8 mouse cellular contexts compared by ENCODE assay signal in the genomic region with DNA sequence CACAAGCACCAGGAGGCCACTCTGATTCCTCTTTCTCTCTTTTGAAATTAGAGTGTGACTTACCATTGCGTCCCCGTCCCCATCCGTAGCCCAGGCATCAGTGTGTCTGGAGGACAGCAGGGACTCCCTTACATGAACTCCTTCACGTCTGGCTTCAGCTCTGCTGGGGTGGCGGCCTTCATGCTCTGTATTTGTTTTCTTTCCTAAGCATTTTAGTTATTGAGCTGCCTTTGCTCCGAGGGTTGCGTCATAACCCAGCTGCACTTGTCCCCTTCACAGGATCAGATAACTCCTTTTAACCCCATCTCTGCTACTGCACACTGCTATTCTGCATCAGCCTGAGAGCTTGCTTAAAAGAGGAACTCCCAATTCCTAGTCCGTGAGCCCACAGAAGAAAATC. TPM values are rescaled to one million over a fixed set of nuclear protein-coding genes. Genes with fewer than 3 reads are reported as not detected.
A peak's percentile ranks its signal among the peaks of the same experiment; 100 is the strongest.
DNase-seq lines count a peak whose midpoint lies in the region; ATAC-seq lines count a peak whose summit lies in the region.

No protein-coding gene starts in this region.

- peak; percentile 93 for DNase-seq in heart, adult 11 months
- no peak for DNase-seq in heart, postnatal 25 days (ENCODE audit: low spot score)
- DNase-seq in adrenal gland, postnatal 10 days: peak; percentile 67
- DNase-seq in kidney, postnatal 14 days: peak; percentile 28
- DNase-seq in ovary, postnatal 14 days (ENCODE audit: low spot score): no peak
- DNase-seq in left cerebral cortex, postnatal 25 days (ENCODE audit: low spot score in 2 of 2): no peak

- ATAC-seq in neutrophil, adult 5-6 weeks (ENCODE audit: extremely low read depth, insufficient number of reproducible peaks, low FRiP score, poor library complexity, severe bottlenecking): peak; percentile 45; the same call in 1 of the 2 replicates
- ATAC-seq in frontal cortex, adult (ENCODE audit: low TSS enrichment): no peak

- intact Hi-C loops in heart, postnatal 25 days (cut with DNase I): no loop called here
- intact Hi-C loops in left cerebral cortex, postnatal 25 days (cut with DNase I): no loop called here

RNA-seq across cellular contexts. Expression of a gene that starts 23.0 kb away (rescaled TPM):
- total RNA-seq in heart, postnatal 25 days (2021): 1 to 10 TPM; 3.6 to 4.2 TPM
- total RNA-seq in adrenal gland, postnatal 10 days (2021): 10 to 100 TPM; 10.7 to 11.4 TPM
- 1.2 and 1.3 TPM in 2 replicates for total RNA-seq in neutrophil, adult 5-6 weeks (2017)
- total RNA-seq in left cerebral cortex, postnatal 25 days (2021): 1 to 10 TPM; 2.3 to 2.4 TPM

RNA-seq across cellular contexts. Expression of a gene that starts 28.8 kb away (rescaled TPM):
- total RNA-seq in heart, postnatal 25 days (2021): under 1 TPM in 1 of 2 experiments, not detected in 1; 0.11 TPM
- under 1 TPM; 0.76 to 0.87 TPM for total RNA-seq in adrenal gland, postnatal 10 days (2021)
- total RNA-seq in neutrophil, adult 5-6 weeks (2017): 50.7 and 55.6 TPM in 2 replicates
- not detected for total RNA-seq in left cerebral cortex, postnatal 25 days (2021)

Comparison
In these comparisons a context has a peak if more than half of its experiments do, and no peak if none do; other contexts are left out.
1. DNase-seq: peak in heart, adult 11 months (single experiment), adrenal gland, postnatal 10 days (single experiment) and kidney, postnatal 14 days (single experiment); none in heart, postnatal 25 days (single experiment), ovary, postnatal 14 days (single experiment) and left cerebral cortex, postnatal 25 days (0 of 2).
2. RNA of a gene that starts 28.8 kb away (total RNA-seq): 50.7 to 55.6 TPM in neutrophil, adult 5-6 weeks; 0.76 to 0.87 TPM in adrenal gland, postnatal 10 days, 0.11 TPM in heart, postnatal 25 days and not detected in left cerebral cortex, postnatal 25 days; every median in the first group is over 10 times any median in the second.